Mouse (Mus musculus): ENCODE measurements at regions not wholly inside any gene's neighbourhood (a gene's known extent, or its start where the extent isn't known, plus 50 kb on each side); places are given as distances from the start of the nearest gene placed in this dataset.

DNA sequence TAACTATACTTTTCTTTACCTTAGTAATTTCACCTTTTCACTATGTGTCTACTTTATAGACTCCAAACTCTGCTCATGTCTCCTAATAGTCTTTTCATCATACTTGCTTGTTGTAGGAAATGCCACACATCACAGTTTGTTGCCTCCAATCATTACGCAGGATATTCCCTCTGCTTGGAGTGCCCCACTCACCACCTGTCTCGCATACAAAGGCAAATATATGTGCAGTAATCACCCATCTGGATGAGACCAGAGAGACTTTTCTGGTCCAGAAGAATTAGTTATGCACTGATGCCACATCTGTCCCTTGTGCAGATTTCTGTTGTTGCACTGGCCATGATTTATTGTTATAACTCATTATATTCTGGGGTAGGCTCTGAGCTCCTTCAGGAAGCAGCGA, 293.9 kb upstream of the Alcam start:
- TF ChIP-seq POLR2A (IDR thresholded peaks at IDR 0.05; ENCODE audit: borderline replicate concordance, extremely low read depth, insufficient read depth, insufficient read length, poor library complexity, severe bottlenecking) (no peak), CTCF (IDR thresholded peaks at IDR 0.05; ENCODE audit: borderline replicate concordance, extremely low read depth, insufficient read depth, insufficient read length) (no peak)
